7 mouse cellular contexts compared by ENCODE assay signal in genomic region chr2:32689420-32689819, GRCm38 (mm10). TPM values are rescaled to one million over a fixed set of nuclear protein-coding genes. Genes with fewer than 3 reads are reported as not detected.
DNase-seq lines count a peak whose midpoint lies in the region; ATAC-seq and TF ChIP-seq lines count a peak whose summit lies in the region.

No protein-coding gene starts in this region.

- peaks cover 81% of the 10 kb centered on the region for H3K36me3 ChIP-seq in G1E (replicated peaks)
- peaks cover 10% of the 10 kb centered on the region for H3K36me3 ChIP-seq in spleen, adult 2 months (ENCODE audit: control insufficient read depth, insufficient read depth, low read length)

- peak; percentile 75 for DNase-seq in G1E (ENCODE audit: low spot score)
- DNase-seq in adrenal gland, postnatal 14 days: peak; percentile 96
- DNase-seq in embryo, embryonic 9.5 days (ENCODE audit: extremely low spot score): peak; percentile 82
- DNase-seq in heart, postnatal 10 days: peak; percentile 91 to 95
- DNase-seq in layer of hippocampus, postnatal 14 days (ENCODE audit: low spot score in 2 of 2): peak; percentile 82 to 94
- DNase-seq in spleen, adult 2 months (ENCODE audit: low read depth in 1 of 2, low spot score in 2 of 2): peak; percentile 85 to 87

- no peaks in the 10 kb centered on the region for H3K9me3 ChIP-seq in G1E (replicated peaks)

- TF ChIP-seq POLR2A in spleen, adult 2 months (IDR thresholded peaks at IDR 0.05; ENCODE audit: low read depth, low read length): no peak

- no peaks in the 10 kb centered on the region for H3K27me3 ChIP-seq in G1E (ENCODE audit: insufficient read depth, low read length)
- H3K27me3 ChIP-seq in spleen, adult 2 months (ENCODE audit: control insufficient read depth, insufficient read depth, low read length): no peaks in the 10 kb centered on the region

- H3K27ac ChIP-seq in spleen, adult 2 months (ENCODE audit: insufficient read depth, low read length): no peak overlapping the region

- TF ChIP-seq CTCF in G1E (IDR thresholded peaks at IDR 0.05; ENCODE audit: low read depth, low read length): peak; percentile 98
- TF ChIP-seq CTCF in spleen, adult 2 months (IDR thresholded peaks at IDR 0.05; ENCODE audit: extremely low read depth, insufficient read depth, insufficient read length, insufficient replicate concordance): peak; percentile 100

- peaks cover 39% of the 10 kb centered on the region for H3K4me1 ChIP-seq in G1E (ENCODE audit: insufficient read depth, low read depth, low read length)
- H3K4me1 ChIP-seq in spleen, adult 2 months (ENCODE audit: control insufficient read depth, insufficient read depth, insufficient read length): no peaks in the 10 kb centered on the region; the same call in none of the 2 replicates

- peak; percentile 42; the same call in 1 of the 2 replicates for ATAC-seq in G1E (ENCODE audit: extremely low read depth, insufficient number of reproducible peaks, low FRiP score, poor library complexity, severe bottlenecking)
- ATAC-seq in megakaryocyte-erythroid progenitor cell, adult 5-6 weeks (replicated peaks; ENCODE audit: low FRiP score, low TSS enrichment, poor library complexity, severe bottlenecking): peak; percentile 57

- no peak overlapping the region for H3K4me3 ChIP-seq in G1E (ENCODE audit: low read depth, low read length)
- H3K4me3 ChIP-seq in spleen, adult 2 months (ENCODE audit: extremely low read depth, insufficient read depth, insufficient read length): no peak overlapping the region

- WGBS in spleen, adult 2 months: 13% methylated on average over 5 of the region's 5 CpGs

- intact Hi-C loops in heart, postnatal 10 days (cut with DNase I): loop anchor here (1.0 kb wide), 2 partner anchors 58 to 106 kb away; no protein-coding TSS in a partner anchor

RNA-seq across cellular contexts. Expression of gene Fpgs, which starts 14.5 kb away (rescaled TPM):
- 14.7 and 22.9 TPM in 2 replicates for total RNA-seq in G1E (2014; fragmentation: Nextera tagmentation)
- 12.8 and 13.6 TPM in 2 replicates for total RNA-seq in G1E (2017)
- 81.4 and 145 TPM in 2 replicates for polyA plus RNA-seq in G1E (2012)
- total RNA-seq in adrenal gland, postnatal 14 days (2021): 16.2 and 35.8 TPM in 2 replicates
- total RNA-seq in heart, postnatal 10 days (2021): 10 to 100 TPM in 1 of 2 experiments, 1 to 10 TPM in 1; 9.9 to 11.7 TPM
- total RNA-seq in layer of hippocampus, postnatal 14 days (2021): 10 to 100 TPM; 11.6 to 13.0 TPM
- total RNA-seq in megakaryocyte-erythroid progenitor cell, adult 5-6 weeks (2014; fragmentation: Nextera tagmentation): 94.2 and 96.1 TPM in 2 replicates
- total RNA-seq in megakaryocyte-erythroid progenitor cell, adult 5-6 weeks (2017): 45.7 and 66.1 TPM in 2 replicates
- polyA plus RNA-seq in spleen, adult 2 months (2012; rRNA removed): 34.5 and 49.5 TPM in 2 replicates

RNA-seq across cellular contexts. Expression of gene Cdk9, which starts 23.5 kb away (rescaled TPM):
- 68.7 and 71.2 TPM in 2 replicates for total RNA-seq in G1E (2014; fragmentation: Nextera tagmentation)
- 31.7 and 32.5 TPM in 2 replicates for total RNA-seq in G1E (2017)
- 105 and 129 TPM in 2 replicates for polyA plus RNA-seq in G1E (2012)
- 67.4 and 79.7 TPM in 2 replicates for total RNA-seq in adrenal gland, postnatal 14 days (2021)
- total RNA-seq in heart, postnatal 10 days (2021): 10 to 100 TPM; 35.4 to 37.6 TPM
- 10 to 100 TPM; 88.8 to 91.1 TPM for total RNA-seq in layer of hippocampus, postnatal 14 days (2021)
- total RNA-seq in megakaryocyte-erythroid progenitor cell, adult 5-6 weeks (2014; fragmentation: Nextera tagmentation): 95.7 and 133 TPM in 2 replicates
- total RNA-seq in megakaryocyte-erythroid progenitor cell, adult 5-6 weeks (2017): 29.6 and 46.5 TPM in 2 replicates
- polyA plus RNA-seq in spleen, adult 2 months (2012; rRNA removed): 125 and 154 TPM in 2 replicates

RNA-seq across cellular contexts. Expression of gene Sh2d3c, which starts 31.4 kb away (rescaled TPM):
- not detected in 2 replicates for total RNA-seq in G1E (2014; fragmentation: Nextera tagmentation)
- 0.06 and 0.98 TPM in 2 replicates for total RNA-seq in G1E (2017)
- polyA plus RNA-seq in G1E (2012): 0.35 and 0.39 TPM in 2 replicates
- total RNA-seq in adrenal gland, postnatal 14 days (2021): 29.8 and 39.3 TPM in 2 replicates
- total RNA-seq in heart, postnatal 10 days (2021): 10 to 100 TPM; 45.3 to 47.1 TPM
- 10 to 100 TPM; 31.4 to 33.2 TPM for total RNA-seq in layer of hippocampus, postnatal 14 days (2021)
- total RNA-seq in megakaryocyte-erythroid progenitor cell, adult 5-6 weeks (2014; fragmentation: Nextera tagmentation): 2.5 and 5.4 TPM in 2 replicates
- 1.1 and 1.4 TPM in 2 replicates for total RNA-seq in megakaryocyte-erythroid progenitor cell, adult 5-6 weeks (2017)
- 136 and 175 TPM in 2 replicates for polyA plus RNA-seq in spleen, adult 2 months (2012; rRNA removed)

RNA-seq across cellular contexts. Expression of gene Eng, which starts 43.0 kb away (rescaled TPM):
- total RNA-seq in G1E (2014; fragmentation: Nextera tagmentation): 4.4 and 6.4 TPM in 2 replicates
- total RNA-seq in G1E (2017): 0.76 and 0.93 TPM in 2 replicates
- 5.3 and 6.3 TPM in 2 replicates for polyA plus RNA-seq in G1E (2012)
- 105 and 106 TPM in 2 replicates for total RNA-seq in adrenal gland, postnatal 14 days (2021)
- total RNA-seq in heart, postnatal 10 days (2021): 100 to 1,000 TPM; 152 to 166 TPM
- 10 to 100 TPM; 27.0 to 28.8 TPM for total RNA-seq in layer of hippocampus, postnatal 14 days (2021)
- 97.0 and 99.9 TPM in 2 replicates for total RNA-seq in megakaryocyte-erythroid progenitor cell, adult 5-6 weeks (2014; fragmentation: Nextera tagmentation)
- total RNA-seq in megakaryocyte-erythroid progenitor cell, adult 5-6 weeks (2017): 10.8 and 21.3 TPM in 2 replicates
- polyA plus RNA-seq in spleen, adult 2 months (2012; rRNA removed): 132 and 168 TPM in 2 replicates

RNA-seq across cellular contexts. Expression of gene 6330409D20Rik, which starts 51.4 kb away (rescaled TPM):
- total RNA-seq in G1E (2014; fragmentation: Nextera tagmentation) (not detected in 2 replicates), G1E (2017) (0.17 TPM in 1 of 2 replicates, not detected in the other)
- polyA plus RNA-seq in G1E (2012): not detected in 2 replicates
- not detected in 2 replicates for total RNA-seq in adrenal gland, postnatal 14 days (2021)
- not detected for total RNA-seq in heart, postnatal 10 days (2021)
- 1 to 10 TPM; 2.8 to 2.9 TPM for total RNA-seq in layer of hippocampus, postnatal 14 days (2021)
- not detected in 2 replicates for total RNA-seq in megakaryocyte-erythroid progenitor cell, adult 5-6 weeks (2014; fragmentation: Nextera tagmentation)
- not detected in 2 replicates for total RNA-seq in megakaryocyte-erythroid progenitor cell, adult 5-6 weeks (2017)
- 0.28 TPM in 1 of 2 replicates, not detected in the other for polyA plus RNA-seq in spleen, adult 2 months (2012; rRNA removed)
